Mouse (Mus musculus): ENCODE data around the gene Gins3. TPM values are rescaled to one million over a fixed set of nuclear protein-coding genes. Genes with fewer than 3 reads are reported as not detected.

Gene Gins3
- polyA plus RNA-seq, 1 experiment from 2014 or later, result 19.6 TPM

GRCm38 (mm10) chr8:95620046-95620445, 13.2 kb upstream of the Gins3 start:
- Histone ChIP-seq H3K27ac (ENCODE audit: low read depth, low read length) (no peak overlapping the region), H3K36me3 (ENCODE audit: control insufficient read depth, insufficient read depth, low read length) (no peaks in the 10 kb centered on the region), H3K4me1 (replicated peaks; ENCODE audit: control insufficient read depth, insufficient read depth, low read length) (no peaks in the 10 kb centered on the region), H3K4me3 (ENCODE audit: low read depth, low read length) (no peak overlapping the region), H3K9me3 (ENCODE audit: control insufficient read depth, low read length) (no peaks in the 10 kb centered on the region), H3K4me2 (no peak overlapping the region), H3K27me3 (replicated peaks; ENCODE audit: control insufficient read depth, insufficient read depth, low read length) (no peaks in the 10 kb centered on the region), H3K9ac (ENCODE audit: low read depth, low read length) (no peak overlapping the region)
- 84% methylated on average over 2 of the region's 2 CpGs for WGBS
- ATAC-seq (replicated peaks; ENCODE audit: low FRiP score) (no peak), DNase-seq (ENCODE audit: low spot score) (no peak)

GRCm38 (mm10) chr8:95624833-95625232, 8.4 kb upstream of the Gins3 start:
- no peak overlapping the region for H3K27ac ChIP-seq (ENCODE audit: low read depth, low read length)
- WGBS, result 73% methylated on average over 2 of the region's 2 CpGs
- ATAC-seq (replicated peaks; ENCODE audit: low FRiP score) (no peak), DNase-seq (ENCODE audit: low spot score) (no peak)
- no peaks in the 10 kb centered on the region for H3K4me1 ChIP-seq (replicated peaks; ENCODE audit: control insufficient read depth, insufficient read depth, low read length)
- H3K27me3 ChIP-seq (replicated peaks; ENCODE audit: control insufficient read depth, insufficient read depth, low read length), result 0 out of 2 replicates have a peak, but pooled peaks cover 2% of the 10 kb centered on the region
- H3K4me3 ChIP-seq (ENCODE audit: low read depth, low read length), result no peak overlapping the region
- no peak overlapping the region for H3K9ac ChIP-seq (ENCODE audit: low read depth, low read length)
- no peaks in the 10 kb centered on the region for H3K9me3 ChIP-seq (ENCODE audit: control insufficient read depth, low read length)
- no peaks in the 10 kb centered on the region for H3K36me3 ChIP-seq (ENCODE audit: control insufficient read depth, insufficient read depth, low read length)
- H3K4me2 ChIP-seq, result no peak overlapping the region

- no peak overlapping the region for H3K9ac ChIP-seq (ENCODE audit: low read depth, low read length)
- H3K4me3 ChIP-seq (ENCODE audit: low read depth, low read length), result peak overlapping the region; percentile 90; the same call in 1 of the 2 replicates
- H3K4me1 ChIP-seq (replicated peaks; ENCODE audit: control insufficient read depth, insufficient read depth, low read length), result peaks cover 7% of the 10 kb centered on the region
- H3K36me3 ChIP-seq (ENCODE audit: control insufficient read depth, insufficient read depth, low read length), result no peaks in the 10 kb centered on the region
- H3K9me3 ChIP-seq (ENCODE audit: control insufficient read depth, low read length), result no peaks in the 10 kb centered on the region
- ATAC-seq (replicated peaks; ENCODE audit: low FRiP score), result no peak
- 78% methylated on average over 6 of the region's 6 CpGs for WGBS
- no peak overlapping the region for H3K27ac ChIP-seq (ENCODE audit: low read depth, low read length)
- no peaks in the 10 kb centered on the region for H3K27me3 ChIP-seq (replicated peaks; ENCODE audit: control insufficient read depth, insufficient read depth, low read length)
- DNase-seq (ENCODE audit: low spot score), result no peak
- peak overlapping the region; percentile 88 for H3K4me2 ChIP-seq
Observed at GRCm38 (mm10) chr8:95632840-95633239, 413 bp upstream of the Gins3 start.

GRCm38 (mm10) chr8:95634063-95634340, 749 bp downstream of the Gins3 start:
- 5% methylated on average over 6 of the region's 6 CpGs for WGBS
- Histone ChIP-seq H3K4me2 (peak overlapping the region; percentile 88), H3K4me1 (replicated peaks; ENCODE audit: control insufficient read depth, insufficient read depth, low read length) (peaks cover 7% of the 10 kb centered on the region), H3K27me3 (replicated peaks; ENCODE audit: control insufficient read depth, insufficient read depth, low read length) (no peaks in the 10 kb centered on the region), H3K9ac (ENCODE audit: low read depth, low read length) (peak overlapping the region; percentile 80), H3K36me3 (ENCODE audit: control insufficient read depth, insufficient read depth, low read length) (no peaks in the 10 kb centered on the region), H3K27ac (ENCODE audit: low read depth, low read length) (no peak overlapping the region), H3K9me3 (ENCODE audit: control insufficient read depth, low read length) (no peaks in the 10 kb centered on the region), H3K4me3 (ENCODE audit: low read depth, low read length) (peak overlapping the region; percentile 90)
- ATAC-seq (replicated peaks; ENCODE audit: low FRiP score) (no peak), DNase-seq (ENCODE audit: low spot score) (no peak)

- Histone ChIP-seq H3K9me3 (ENCODE audit: control insufficient read depth, low read length) (no peaks in the 10 kb centered on the region), H3K27ac (ENCODE audit: low read depth, low read length) (no peak overlapping the region), H3K4me3 (ENCODE audit: low read depth, low read length) (no peak overlapping the region), H3K27me3 (replicated peaks; ENCODE audit: control insufficient read depth, insufficient read depth, low read length) (no peaks in the 10 kb centered on the region), H3K4me1 (replicated peaks; ENCODE audit: control insufficient read depth, insufficient read depth, low read length) (no peaks in the 10 kb centered on the region), H3K4me2 (no peak overlapping the region), H3K36me3 (ENCODE audit: control insufficient read depth, insufficient read depth, low read length) (peaks cover 4% of the 10 kb centered on the region; the same call in 1 of the 2 replicates), H3K9ac (ENCODE audit: low read depth, low read length) (no peak overlapping the region)
- 87% methylated on average over 2 of the region's 2 CpGs for WGBS
- DNase-seq (ENCODE audit: low spot score), result no peak
- no peak for ATAC-seq (replicated peaks; ENCODE audit: low FRiP score)
Observed at GRCm38 (mm10) chr8:95644942-95645341, 11.7 kb downstream of the Gins3 start.

GRCm38 (mm10) chr8:95648251-95648650, 15.0 kb downstream of the Gins3 start:
- ATAC-seq (replicated peaks; ENCODE audit: low FRiP score), result peak; percentile 76
- 54% methylated on average over 3 of the region's 3 CpGs for WGBS
- no peaks in the 10 kb centered on the region for H3K4me1 ChIP-seq (replicated peaks; ENCODE audit: control insufficient read depth, insufficient read depth, low read length)

GRCm38 (mm10) chr8:95653351-95653750, 20.1 kb downstream of the Gins3 start:
- Histone ChIP-seq H3K4me2 (no peak overlapping the region), H3K27me3 (replicated peaks; ENCODE audit: control insufficient read depth, insufficient read depth, low read length) (no peaks in the 10 kb centered on the region), H3K9me3 (ENCODE audit: control insufficient read depth, low read length) (no peaks in the 10 kb centered on the region), H3K36me3 (ENCODE audit: control insufficient read depth, insufficient read depth, low read length) (no peaks in the 10 kb centered on the region), H3K9ac (ENCODE audit: low read depth, low read length) (no peak overlapping the region), H3K27ac (ENCODE audit: low read depth, low read length) (no peak overlapping the region), H3K4me3 (ENCODE audit: low read depth, low read length) (no peak overlapping the region), H3K4me1 (replicated peaks; ENCODE audit: control insufficient read depth, insufficient read depth, low read length) (no peaks in the 10 kb centered on the region)
- DNase-seq (ENCODE audit: low spot score) (no peak), ATAC-seq (replicated peaks; ENCODE audit: low FRiP score) (no peak)
- WGBS, result 66% methylated on average over 5 of the region's 5 CpGs

More at GRCm38 (mm10) chr8:95648251-95648650, 15.0 kb downstream of the Gins3 start:
- no peaks in the 10 kb centered on the region for H3K9me3 ChIP-seq (ENCODE audit: control insufficient read depth, low read length)
- no peak overlapping the region for H3K9ac ChIP-seq (ENCODE audit: low read depth, low read length)
- H3K4me3 ChIP-seq (ENCODE audit: low read depth, low read length), result no peak overlapping the region
- no peak overlapping the region for H3K4me2 ChIP-seq
- no peak for DNase-seq (ENCODE audit: low spot score)
- no peak overlapping the region for H3K27ac ChIP-seq (ENCODE audit: low read depth, low read length)
- no peaks in the 10 kb centered on the region for H3K27me3 ChIP-seq (replicated peaks; ENCODE audit: control insufficient read depth, insufficient read depth, low read length)
- H3K36me3 ChIP-seq (ENCODE audit: control insufficient read depth, insufficient read depth, low read length), result peaks cover 2% of the 10 kb centered on the region; the same call in 1 of the 2 replicates

- Histone ChIP-seq H3K4me2 (no peak overlapping the region), H3K9ac (ENCODE audit: low read depth, low read length) (no peak overlapping the region), H3K36me3 (ENCODE audit: control insufficient read depth, insufficient read depth, low read length) (no peaks in the 10 kb centered on the region), H3K9me3 (ENCODE audit: control insufficient read depth, low read length) (no peaks in the 10 kb centered on the region), H3K27ac (ENCODE audit: low read depth, low read length) (no peak overlapping the region), H3K4me3 (ENCODE audit: low read depth, low read length) (no peak overlapping the region), H3K4me1 (replicated peaks; ENCODE audit: control insufficient read depth, insufficient read depth, low read length) (no peaks in the 10 kb centered on the region), H3K27me3 (replicated peaks; ENCODE audit: control insufficient read depth, insufficient read depth, low read length) (no peaks in the 10 kb centered on the region)
- WGBS, result 80% methylated on average over 7 of the region's 7 CpGs
- ATAC-seq (replicated peaks; ENCODE audit: low FRiP score), result no peak
- no peak for DNase-seq (ENCODE audit: low spot score)
Observed at GRCm38 (mm10) chr8:95655831-95656230, 22.6 kb downstream of the Gins3 start.

- ATAC-seq (replicated peaks; ENCODE audit: low FRiP score), result no peak
- 48% methylated on average over 5 of the region's 5 CpGs for WGBS
Observed at GRCm38 (mm10) chr8:95656316-95657002, 23.2 kb downstream of the Gins3 start.

More at GRCm38 (mm10) chr8:95656316-95657002, 23.2 kb downstream of the Gins3 start:
- H3K4me3 ChIP-seq (ENCODE audit: low read depth, low read length), result no peak overlapping the region
- H3K9me3 ChIP-seq (ENCODE audit: control insufficient read depth, low read length), result no peaks in the 10 kb centered on the region
- DNase-seq (ENCODE audit: low spot score), result no peak
- H3K9ac ChIP-seq (ENCODE audit: low read depth, low read length), result no peak overlapping the region
- no peaks in the 10 kb centered on the region for H3K4me1 ChIP-seq (replicated peaks; ENCODE audit: control insufficient read depth, insufficient read depth, low read length)
- H3K36me3 ChIP-seq (ENCODE audit: control insufficient read depth, insufficient read depth, low read length), result no peaks in the 10 kb centered on the region
- H3K4me2 ChIP-seq, result no peak overlapping the region
- H3K27ac ChIP-seq (ENCODE audit: low read depth, low read length), result no peak overlapping the region
- H3K27me3 ChIP-seq (replicated peaks; ENCODE audit: control insufficient read depth, insufficient read depth, low read length), result no peaks in the 10 kb centered on the region
